Mouse (Mus musculus) T-helper 17 cell (primary cell): ENCODE data around the gene Syt14.

ENCODE experiments used
- in situ Hi-C, 2 experiments: fragments of 300-600 bp; cut with MboI, MseI; formaldehyde crosslinking; loops; 1 replicate in 1 of 2; 2 replicates in 1 of 2; pipeline ENCODE4 v1.15.1; 2025; ENCODE audit warnings: high pct_unique_total_duplicates in 2 of 2

Gene Syt14

DNA sequence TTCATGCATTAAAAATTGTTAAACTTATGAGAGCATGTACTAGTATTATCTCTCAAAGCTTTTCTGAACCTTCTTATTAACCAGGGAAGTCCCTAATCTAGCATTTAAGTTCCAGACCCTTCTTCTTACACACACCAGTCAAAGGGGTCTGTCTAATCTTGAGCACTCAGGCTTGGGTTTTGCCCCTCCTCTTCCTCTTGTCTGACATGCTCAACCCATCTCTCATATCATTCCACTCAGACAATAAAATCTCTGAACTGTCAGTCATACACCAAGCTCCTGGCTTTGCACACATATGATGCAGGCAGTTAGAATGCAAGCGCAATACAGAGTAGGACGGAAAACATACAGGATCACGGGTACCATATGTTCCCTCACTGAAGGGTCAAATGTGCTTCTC is 48.4 kb downstream of the Syt14 start:
- in situ Hi-C loops: no loop called here

DNA sequence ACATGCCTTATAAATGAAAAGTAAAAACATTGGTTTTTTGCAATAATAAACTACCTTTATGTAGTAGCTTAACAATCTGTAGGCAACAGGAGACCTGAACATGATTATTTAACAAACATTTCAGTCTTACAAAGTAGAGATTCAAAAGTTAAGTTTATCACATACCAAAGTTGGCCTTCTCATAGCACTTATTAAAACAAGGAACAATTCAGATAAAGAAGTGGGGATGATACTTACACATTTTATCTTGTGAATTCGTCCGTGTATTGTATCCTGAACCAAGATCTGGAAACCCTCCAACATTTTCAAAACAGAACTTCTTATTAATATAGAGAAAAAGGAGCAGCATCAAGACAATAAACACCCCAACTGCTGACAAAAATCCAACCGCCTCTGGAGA is 49.1 kb downstream of the Syt14 start:
- in situ Hi-C loops: no loop called here

DNA sequence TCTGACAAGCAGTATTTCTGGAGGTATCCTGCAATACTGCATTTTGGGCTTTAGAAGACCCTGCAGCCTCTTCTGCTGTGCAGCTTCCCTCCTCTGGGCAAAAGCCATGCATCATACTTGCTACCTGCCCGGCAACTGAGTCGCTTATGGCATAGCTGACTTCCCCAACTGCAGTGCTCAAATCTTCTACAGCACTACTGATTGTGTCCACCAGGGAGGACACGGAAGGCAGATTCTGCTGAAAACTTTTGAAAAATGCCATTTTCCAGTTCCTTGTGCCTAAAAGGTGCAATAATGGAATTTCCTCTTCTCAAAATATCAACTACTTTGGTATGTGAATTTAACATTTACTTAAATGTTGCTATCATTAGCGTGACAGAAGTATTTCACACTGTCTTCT is 51.2 kb downstream of the Syt14 start:
- in situ Hi-C loops: no loop called here

DNA sequence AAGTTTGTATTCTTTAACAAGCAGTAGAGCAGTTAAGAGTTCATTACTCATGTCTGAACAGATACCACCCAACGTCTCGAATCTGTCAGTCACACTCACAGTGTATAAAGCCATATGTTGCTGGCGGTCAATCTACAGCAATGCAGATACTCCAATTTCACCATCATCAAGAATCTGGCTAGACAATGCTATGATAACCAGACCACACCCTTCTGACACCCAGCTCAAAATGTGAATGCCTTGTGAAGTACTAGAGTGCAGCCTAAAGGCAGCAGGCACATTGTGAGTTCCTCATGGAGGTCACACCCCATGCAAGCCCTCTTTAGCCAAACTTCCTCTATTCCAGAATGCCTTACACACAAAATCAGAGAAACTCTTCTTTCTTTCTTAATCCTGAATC is 53.9 kb downstream of the Syt14 start:
- in situ Hi-C loops: no loop called here

DNA sequence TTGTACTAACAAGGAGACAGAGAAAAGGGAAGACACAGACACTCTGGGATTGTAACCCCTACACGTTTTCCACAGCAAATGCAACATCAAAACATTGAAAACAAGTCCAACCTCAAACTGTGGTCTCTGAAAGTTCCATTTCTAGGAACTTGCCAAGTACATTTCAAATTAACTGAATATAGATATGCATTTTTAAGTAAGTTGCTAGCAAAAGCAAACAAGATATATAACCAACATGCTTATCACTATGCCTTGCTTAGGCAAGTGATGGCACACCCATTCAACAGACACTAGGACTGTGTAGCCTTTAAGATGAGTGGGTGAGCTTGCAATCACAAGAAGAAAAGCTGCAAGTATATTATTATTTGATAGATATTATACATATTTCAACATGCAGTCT is 54.5 kb downstream of the Syt14 start:
- in situ Hi-C loops: no loop called here

DNA sequence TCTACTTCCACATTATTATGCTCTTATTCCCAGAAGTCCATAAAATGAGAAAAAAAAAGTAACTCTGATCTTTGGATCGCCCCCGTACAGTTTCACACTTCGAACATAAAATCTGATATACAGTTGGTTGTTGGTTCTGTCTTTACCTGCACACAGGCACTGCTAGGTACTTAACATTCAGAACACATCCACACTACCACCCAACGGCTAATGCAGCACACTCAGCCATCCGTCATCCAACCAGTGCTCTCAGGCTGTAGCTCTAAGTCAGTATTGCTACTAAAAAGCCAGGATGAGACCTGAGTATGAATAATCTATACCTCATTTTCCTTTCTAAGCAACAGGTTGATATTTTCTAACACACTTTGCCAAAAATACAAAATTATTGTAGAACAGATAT is 73.3 kb downstream of the Syt14 start:
- in situ Hi-C loops: no loop called here

DNA sequence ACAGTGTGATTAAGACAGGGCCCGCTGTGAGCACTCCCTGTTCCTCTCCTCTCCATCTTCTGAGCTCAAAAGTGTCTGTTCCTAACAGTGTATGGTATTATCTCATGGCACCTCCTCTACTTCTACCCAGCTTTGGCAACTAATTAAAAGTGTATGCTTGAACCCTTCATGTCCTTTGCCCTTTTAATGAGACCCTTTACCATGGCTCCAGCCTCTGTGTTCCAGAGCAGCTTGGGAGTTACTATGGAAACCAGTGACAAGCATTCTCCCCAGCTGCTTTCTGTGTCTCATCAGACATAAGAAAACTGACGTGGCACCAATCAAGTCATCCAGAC is 87.8 kb downstream of the Syt14 start:
- in situ Hi-C loops: no loop called here

DNA sequence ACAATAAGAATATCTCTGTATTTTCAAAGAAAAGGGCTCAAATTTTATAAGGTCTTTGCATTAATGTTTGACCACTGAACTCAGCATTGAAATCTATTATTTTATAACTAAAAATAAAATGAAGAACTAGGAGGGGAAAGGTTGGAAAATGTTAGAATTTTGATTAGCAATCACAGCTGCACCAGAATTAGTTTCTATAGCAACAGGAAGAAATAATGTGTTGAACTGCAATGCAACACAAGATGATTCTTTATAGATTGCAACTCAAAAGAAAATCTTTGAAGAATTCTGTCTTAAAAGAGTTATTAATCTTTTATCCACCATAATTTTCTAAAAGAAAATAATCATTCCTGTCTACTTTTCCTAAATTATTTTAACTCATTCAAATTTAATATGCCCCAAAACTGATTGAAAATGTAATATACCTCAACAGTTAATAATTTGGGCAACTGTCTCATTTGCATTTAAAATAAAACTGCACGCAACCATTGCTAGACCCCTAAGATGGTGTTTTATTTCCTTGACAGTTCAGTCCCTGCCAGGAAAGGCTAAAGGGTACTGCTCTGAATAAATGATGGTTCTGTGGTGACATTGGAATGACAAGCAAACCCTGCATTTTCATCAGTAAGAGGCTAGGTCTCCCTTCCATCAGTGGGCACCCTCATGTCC is 88.3 kb downstream of the Syt14 start:
- in situ Hi-C loops: no loop called here

DNA sequence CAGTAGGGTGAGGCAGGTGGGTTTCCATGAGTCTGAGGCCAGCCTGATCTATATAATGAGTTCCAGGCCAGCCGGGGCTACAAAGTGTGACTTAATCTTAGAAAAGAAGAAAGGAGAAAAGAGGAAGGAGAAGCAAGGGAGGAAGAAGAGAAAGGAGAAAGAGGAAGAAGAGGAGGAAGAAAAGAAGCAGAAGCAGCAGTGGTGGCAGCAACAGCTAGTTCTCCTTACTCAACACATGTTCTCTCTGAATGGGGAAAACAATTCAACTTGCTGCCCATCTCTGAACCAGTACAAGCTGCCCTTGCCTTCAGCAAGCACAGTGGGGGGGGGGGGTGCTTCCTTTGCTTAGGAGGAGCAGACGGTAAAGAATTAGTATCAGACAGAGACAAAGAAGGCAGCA is 96.5 kb downstream of the Syt14 start:
- in situ Hi-C loops: no loop called here

DNA sequence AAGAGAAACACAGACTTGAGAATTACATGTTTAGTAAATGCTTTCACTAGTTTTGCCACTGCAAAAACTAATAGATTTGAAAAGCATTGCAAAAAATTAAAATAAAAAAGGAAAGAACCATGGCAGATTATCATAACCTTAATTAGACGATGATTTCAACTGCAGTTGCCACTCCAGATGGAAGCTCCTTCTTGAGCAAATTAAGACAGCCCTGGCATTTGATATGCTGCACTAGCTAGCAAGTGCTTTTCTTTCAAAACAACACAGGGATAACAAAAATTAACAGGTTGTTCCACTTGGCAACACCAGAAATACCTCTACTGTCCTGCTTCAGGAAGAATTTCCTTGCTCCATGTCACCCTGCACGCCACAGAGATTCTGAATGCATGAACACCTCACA is 97.6 kb downstream of the Syt14 start:
- in situ Hi-C loops: no loop called here

DNA sequence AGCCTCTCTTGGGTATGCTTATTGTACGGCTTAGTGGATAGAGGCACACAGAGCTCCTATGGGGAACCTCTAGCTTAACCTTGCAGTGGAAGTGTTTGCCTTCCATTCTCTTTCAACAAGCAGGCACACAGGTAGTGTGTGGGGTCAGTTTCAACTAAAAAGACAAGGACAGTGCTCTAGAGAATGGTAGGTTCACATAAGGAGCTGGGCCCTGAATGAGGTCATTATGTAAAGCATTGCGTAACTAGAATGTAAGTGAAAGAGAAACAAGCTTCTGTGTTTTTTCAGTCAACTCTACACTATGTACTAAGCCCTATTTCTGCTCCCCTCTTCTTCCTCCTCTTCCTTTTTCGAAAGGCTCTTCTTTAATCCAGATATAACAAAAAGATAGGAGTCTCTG is 103.8 kb downstream of the Syt14 start:
- in situ Hi-C loops: no loop called here

DNA sequence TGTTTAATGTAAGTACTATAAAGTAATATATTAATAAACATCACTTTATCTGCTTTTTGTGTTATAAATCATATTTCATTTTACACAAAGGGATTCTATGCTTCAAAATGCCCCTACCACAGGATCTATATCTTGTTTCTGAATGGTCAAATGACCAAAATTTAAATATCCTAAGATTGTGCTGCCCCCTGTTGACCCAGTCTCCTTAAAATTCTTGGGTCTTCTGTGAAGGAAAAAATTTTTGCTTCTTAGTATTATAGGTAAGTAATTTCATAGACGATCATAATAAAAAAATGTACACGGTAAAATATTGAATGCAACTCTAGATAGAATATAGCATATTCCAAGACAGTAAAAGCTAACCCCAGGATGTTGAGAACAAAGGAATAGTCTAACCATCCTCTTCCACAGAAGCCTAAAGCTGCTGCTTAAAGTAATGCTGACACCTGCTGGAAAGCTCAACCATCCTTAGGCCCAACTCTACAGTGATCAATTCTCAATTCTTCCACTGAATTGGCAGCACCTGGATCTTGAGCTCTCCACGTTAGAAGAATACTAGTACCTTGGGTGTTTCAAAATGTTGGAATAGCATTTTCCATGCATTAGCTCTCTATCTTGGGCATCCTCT is 123.4 kb downstream of the Syt14 start:
- in situ Hi-C loops: no loop called here

DNA sequence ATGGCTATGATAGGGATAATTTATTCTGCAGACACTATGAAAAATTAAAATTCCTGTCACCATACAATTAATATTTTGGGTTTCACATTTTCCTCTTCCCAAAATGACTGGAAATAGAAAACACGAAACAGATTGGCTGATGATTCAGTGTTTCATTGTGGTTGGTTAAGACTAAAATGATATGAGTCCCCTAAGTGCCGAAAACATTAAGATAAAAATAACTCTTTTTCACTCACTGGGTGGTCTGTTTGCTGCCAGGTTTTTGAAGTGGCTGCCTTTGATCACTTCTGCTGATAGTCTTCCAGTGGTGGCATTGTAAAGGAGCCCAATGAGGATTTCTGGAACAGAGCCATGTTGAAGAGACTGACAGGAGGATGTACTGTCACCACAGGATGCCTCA is 134.1 kb downstream of the Syt14 start:
- in situ Hi-C loops: no loop called here

DNA sequence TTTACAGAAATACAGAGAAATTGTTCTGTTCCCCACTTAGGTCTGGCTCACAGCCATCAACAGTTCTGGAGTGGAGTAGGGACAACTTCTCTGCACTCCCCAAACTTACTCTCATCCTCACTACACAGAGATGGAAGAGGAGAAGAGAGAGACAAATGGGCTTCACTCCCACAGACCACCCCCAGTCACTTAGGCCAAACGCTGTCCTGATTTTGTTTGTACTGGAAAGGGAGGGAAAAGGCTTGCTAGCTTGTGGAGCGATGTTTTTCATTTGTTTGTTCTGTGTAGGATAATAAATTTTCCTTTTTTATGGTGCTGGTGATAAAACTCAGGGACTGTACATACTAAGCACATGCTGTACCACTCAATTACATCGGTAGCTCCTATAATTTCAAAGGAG is 134.7 kb downstream of the Syt14 start:
- in situ Hi-C loops: no loop called here

DNA sequence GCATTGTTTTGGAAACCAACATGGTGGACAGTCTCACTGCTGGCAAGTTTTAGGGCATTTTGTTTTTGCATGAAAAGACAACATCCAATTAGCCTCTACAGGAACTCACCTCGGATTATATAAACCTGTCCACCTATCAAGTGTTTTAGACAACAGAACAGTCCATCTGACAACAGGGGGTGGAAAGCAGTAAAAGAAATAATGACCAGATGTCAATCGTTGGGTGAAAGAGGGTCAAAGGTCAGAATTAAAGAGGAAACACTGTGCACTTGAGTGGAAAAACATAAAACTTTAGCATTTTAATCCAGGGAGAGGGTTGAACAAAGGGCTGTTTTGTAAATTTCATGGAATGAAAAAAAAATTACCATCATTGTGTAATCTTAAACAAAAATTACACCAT is 136.8 kb downstream of the Syt14 start:
- in situ Hi-C loops: no loop called here

DNA sequence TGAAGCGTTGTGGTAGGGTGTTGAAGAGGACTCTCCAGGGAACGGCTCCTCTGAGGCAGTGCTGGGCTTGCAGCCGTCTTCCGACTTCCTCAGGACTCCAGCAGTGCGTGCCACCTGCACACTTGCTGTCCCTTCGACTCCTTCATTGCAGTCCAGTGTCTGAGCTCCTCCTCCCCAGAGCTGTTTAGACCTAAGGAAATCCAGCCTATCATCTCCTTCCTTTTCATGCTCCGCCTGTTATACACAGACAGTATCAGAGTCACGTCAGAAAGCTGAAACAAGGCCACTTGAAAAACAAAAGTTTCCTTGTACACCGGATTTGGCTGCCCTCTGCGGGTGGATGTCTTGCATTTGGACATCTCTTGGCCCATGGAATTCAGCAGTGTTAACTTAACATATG is 138.4 kb downstream of the Syt14 start:
- in situ Hi-C loops: no loop called here

DNA sequence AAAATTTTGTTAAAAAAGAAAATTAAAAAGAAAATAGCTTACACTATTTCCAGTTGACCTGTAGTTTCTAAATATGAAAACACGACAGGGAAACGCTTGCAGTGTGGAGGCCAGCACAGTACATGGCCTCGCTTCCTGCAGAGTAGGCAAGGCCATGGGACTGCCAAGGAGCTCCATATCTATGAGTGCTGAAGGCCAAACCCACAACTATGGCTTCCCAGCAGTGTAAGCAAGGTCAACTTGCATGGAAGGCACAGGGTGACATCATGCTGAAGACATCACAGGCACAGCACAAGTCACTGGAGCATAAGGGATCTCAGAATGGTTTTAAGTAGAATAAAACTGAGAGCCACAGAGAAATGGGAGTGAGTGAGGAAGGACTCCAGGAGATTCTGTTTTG is 139.5 kb downstream of the Syt14 start:
- in situ Hi-C loops: no loop called here

DNA sequence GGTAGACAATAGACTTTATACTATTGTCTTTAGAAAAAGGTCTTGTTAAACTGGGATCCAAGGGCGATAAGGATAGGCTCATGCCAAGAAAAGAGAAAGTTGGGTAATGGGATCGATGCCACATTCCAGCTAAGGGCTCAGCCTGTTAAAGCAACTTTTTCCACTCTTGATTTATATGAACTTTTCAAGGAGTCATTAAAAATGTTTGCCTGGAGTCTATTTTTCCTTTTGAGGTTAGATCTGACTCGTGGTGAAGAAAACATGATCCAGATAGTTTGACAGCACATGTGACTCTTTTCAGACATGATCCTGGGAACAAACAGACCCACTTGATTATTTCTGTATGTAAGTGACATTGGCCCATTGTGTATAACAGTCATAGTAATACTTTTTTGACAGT is 144.9 kb downstream of the Syt14 start:
- in situ Hi-C loops: no loop called here

DNA sequence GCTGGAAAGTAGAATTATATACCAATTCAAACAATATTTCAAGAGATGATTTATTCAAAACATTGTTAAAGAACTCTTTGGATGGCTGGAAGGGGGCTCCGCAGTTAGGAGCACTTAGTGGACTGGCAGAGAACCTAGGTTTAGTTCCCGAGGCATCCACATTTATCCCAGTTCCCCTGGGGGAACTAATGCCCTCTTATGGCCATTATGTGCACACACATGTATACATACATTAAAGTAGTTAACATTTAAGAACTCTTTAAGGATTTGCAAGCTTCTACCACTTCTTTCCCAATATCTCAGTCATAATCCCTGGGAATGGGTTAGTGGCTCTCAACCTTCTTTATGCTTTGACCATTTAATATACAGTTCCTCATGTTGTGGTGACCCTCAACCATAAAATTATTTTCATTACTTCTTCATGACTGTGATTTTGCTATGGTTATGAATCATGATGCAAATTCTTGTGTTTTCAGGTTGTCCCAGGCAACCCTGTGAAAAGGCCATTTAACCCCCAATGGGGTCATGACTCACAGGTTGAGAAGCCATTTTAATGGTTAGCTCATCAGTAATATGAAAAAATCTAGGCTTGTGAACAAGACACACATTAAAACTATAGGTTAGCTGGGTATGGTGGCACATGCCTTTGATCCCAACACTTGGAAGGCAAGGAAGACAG is 152.8 kb downstream of the Syt14 start:
- in situ Hi-C loops: no loop called here

DNA sequence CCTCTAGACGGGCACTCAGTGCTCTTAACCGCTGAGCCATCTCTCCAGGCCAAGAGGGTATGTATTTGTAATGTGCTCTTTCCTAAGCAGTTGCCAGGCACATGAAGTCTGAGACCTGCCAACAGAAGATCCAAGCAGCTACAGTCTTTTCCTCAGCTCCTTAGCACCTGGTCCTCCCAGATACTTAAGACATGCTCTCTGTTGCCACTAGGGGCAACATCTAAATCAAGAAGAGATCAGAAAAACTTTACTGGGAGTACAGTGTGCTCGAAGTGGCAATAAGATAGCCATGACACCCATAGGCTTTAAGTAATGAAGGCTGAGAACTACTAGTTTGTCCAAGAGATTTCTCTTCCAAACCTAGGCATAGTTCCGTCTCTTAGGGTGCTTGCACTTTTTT is 155.4 kb downstream of the Syt14 start:
- in situ Hi-C loops: no loop called here

DNA sequence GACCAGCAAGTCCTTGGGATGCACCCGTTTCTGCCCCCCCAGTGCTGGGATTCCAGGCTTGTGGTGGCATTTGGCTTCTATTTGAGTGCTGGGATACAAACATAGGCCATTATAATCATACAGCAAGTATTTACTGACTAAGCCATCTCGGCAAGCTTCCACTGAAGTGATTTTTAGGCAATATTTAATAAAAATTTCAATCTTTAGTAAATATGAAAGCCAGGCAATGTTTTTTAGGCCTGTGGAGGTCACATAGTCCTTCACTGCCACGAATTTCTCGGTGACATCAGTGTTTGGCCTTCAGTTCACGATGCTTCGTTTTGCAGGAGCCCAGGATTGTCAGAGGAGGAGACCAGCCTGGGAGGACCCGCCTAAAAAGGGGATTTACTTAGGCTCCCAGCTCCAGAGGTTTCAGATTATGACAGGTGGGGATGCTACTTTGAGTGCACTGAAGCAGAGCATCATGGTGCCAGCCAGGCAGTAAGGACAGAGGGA is 156.4 kb downstream of the Syt14 start:
- in situ Hi-C loops: no loop called here

DNA sequence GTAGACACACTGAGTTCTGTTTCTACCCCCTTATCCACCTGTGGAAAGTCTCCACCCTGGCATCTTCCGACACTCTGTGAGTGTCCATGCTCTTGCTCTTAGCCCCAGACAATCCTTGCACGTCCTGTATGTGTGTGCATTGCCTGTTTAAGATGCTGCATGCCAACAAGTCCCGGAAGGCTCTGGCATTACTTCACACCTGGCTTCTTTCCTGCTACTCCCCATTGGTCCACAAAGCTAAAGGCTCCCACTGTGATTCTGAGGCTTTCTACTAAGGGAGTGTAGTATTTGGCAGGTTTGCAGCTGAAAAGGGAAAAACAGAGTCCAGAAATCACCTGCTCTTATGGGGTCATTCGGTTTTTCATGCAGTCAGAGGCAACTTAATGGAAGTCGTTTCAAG is 162.7 kb downstream of the Syt14 start:
- in situ Hi-C loops: no loop called here

DNA sequence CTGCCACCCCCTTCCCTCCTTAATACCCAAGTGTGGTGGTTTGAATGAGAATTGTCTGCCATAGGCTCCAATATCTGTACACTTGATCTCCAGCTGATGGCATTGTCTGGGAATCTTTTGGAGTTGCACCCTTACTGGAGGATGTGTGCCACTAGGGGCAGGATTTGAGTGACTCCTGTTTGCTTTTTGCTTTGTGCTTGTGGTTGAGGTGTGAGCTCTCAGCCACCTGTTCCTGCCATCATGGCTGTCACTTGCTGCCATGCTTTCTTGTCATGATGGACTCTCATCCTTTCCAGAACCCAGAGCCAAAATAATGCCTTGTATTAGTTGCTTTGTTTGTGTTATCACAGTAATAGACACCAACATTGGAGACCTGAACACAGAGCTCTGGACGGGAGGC is 165.8 kb downstream of the Syt14 start:
- in situ Hi-C loops: no loop called here
